Mouse (Mus musculus) forebrain, embryonic 16.5 days (tissue): ENCODE measurements at regions not wholly inside any gene's neighbourhood (a gene's known extent, or its start where the extent isn't known, plus 50 kb on each side); places are given as distances from the start of the nearest gene placed in this dataset.
A peak's percentile ranks its signal among the peaks of the same experiment; 100 is the strongest.

Source experiments
- ATAC-seq: fragments of 200-750 bp; cut with Nextera tagmentation; 2 replicates; pipeline ENCODE4 v1.8.0; 2017; ENCODE audit warnings: mild to moderate bottlenecking, moderate library complexity
- H3K27ac ChIP-seq: fragments of 300-500 bp; sonication (generic); 2 replicates; pipeline ENCODE4 v1.5.1; 2014; ENCODE audit warnings: low read length, control low read depth
- H3K27me3 ChIP-seq: fragments of 300-500 bp; sonication (generic); replicated peaks from 2 replicates; pipeline ENCODE4 v1.6.1; 2014; ENCODE audit warnings: low read length; ENCODE audit not compliant: control insufficient read depth, insufficient read depth
- H3K36me3 ChIP-seq: fragments of 300-500 bp; sonication (generic); 2 replicates; pipeline ENCODE4 v1.6.1; 2014; ENCODE audit not compliant: control insufficient read depth, insufficient read depth
- H3K4me1 ChIP-seq: fragments of 300-500 bp; sonication (generic); replicated peaks from 2 replicates; pipeline ENCODE4 v1.6.1; 2014; ENCODE audit warnings: low read length; ENCODE audit not compliant: control insufficient read depth, insufficient read depth
- H3K4me2 ChIP-seq: fragments of 300-500 bp; sonication (generic); 2 replicates; pipeline ENCODE4 v1.6.1; 2014; ENCODE audit warnings: mild to moderate bottlenecking, low read length, control low read depth
- H3K4me3 ChIP-seq: fragments of 300-500 bp; sonication (generic); replicated peaks from 2 replicates; pipeline ENCODE4 v1.5.1; 2014; ENCODE audit warnings: mild to moderate bottlenecking, low read length, control low read depth
- H3K9ac ChIP-seq: fragments of 300-500 bp; sonication (generic); replicated peaks from 2 replicates; pipeline ENCODE4 v1.6.1; 2014; ENCODE audit warnings: low read depth, low read length, control low read depth
- H3K9me3 ChIP-seq: fragments of 300-500 bp; sonication (generic); 2 replicates; pipeline ENCODE4 v1.6.1; 2016; ENCODE audit warnings: low read length; ENCODE audit not compliant: control insufficient read depth
- WGBS: fragments of 180-500 bp; shearing (Covaris S2); extraction: QIAGEN DNeasy Blood & Tissue Kit; methylation state at CpG from one replicate; pipeline ENCODE4 v1.1.7; 2014; 5-methylcytosine and 5-hydroxymethylcytosine counted together

- H3K4me1 ChIP-seq, result no peaks in the 10 kb centered on the region
- no peaks in the 10 kb centered on the region for H3K9me3 ChIP-seq
- H3K9ac ChIP-seq, result no peak overlapping the region
- no peak overlapping the region for H3K4me2 ChIP-seq
- no peak overlapping the region for H3K27ac ChIP-seq
- H3K36me3 ChIP-seq, result no peaks in the 10 kb centered on the region
- WGBS, result 86% methylated on average over 12 of the region's 12 CpGs
- H3K4me3 ChIP-seq, result no peak overlapping the region
- ATAC-seq, result no peak
- H3K27me3 ChIP-seq, result no peaks in the 10 kb centered on the region
Measured at GRCm38 (mm10) chr17:63662251-63662650, 162.4 kb upstream of the Fbxl17 start.

GRCm38 (mm10) chr17:63676791-63677190 is 177.0 kb upstream of the Fbxl17 start:
- WGBS, result 86% methylated on average over 8 of the region's 8 CpGs
- Histone ChIP-seq H3K4me3 (no peak overlapping the region), H3K27ac (no peak overlapping the region), H3K36me3 (no peaks in the 10 kb centered on the region), H3K9me3 (no peaks in the 10 kb centered on the region), H3K4me2 (no peak overlapping the region), H3K4me1 (no peaks in the 10 kb centered on the region), H3K27me3 (no peaks in the 10 kb centered on the region), H3K9ac (no peak overlapping the region)
- ATAC-seq, result no peak

GRCm38 (mm10) chr17:63677996-63678657 is 178.3 kb upstream of the Fbxl17 start:
- Histone ChIP-seq H3K4me2 (no peak overlapping the region), H3K27ac (no peak overlapping the region), H3K36me3 (no peaks in the 10 kb centered on the region), H3K9ac (no peak overlapping the region), H3K9me3 (no peaks in the 10 kb centered on the region), H3K27me3 (no peaks in the 10 kb centered on the region), H3K4me3 (no peak overlapping the region), H3K4me1 (no peaks in the 10 kb centered on the region)
- 78% methylated on average over 3 of the region's 3 CpGs for WGBS
- ATAC-seq, result no peak

- Histone ChIP-seq H3K27me3 (no peaks in the 10 kb centered on the region), H3K9ac (no peak overlapping the region), H3K9me3 (no peaks in the 10 kb centered on the region), H3K36me3 (no peaks in the 10 kb centered on the region), H3K4me2 (no peak overlapping the region), H3K27ac (no peak overlapping the region), H3K4me1 (no peaks in the 10 kb centered on the region), H3K4me3 (no peak overlapping the region)
- no peak for ATAC-seq
- 75% methylated on average over 3 of the region's 3 CpGs for WGBS
Measured at GRCm38 (mm10) chr17:63680479-63680878, 180.7 kb upstream of the Fbxl17 start.

- no peaks in the 10 kb centered on the region for H3K4me1 ChIP-seq
- no peaks in the 10 kb centered on the region for H3K27me3 ChIP-seq
- H3K4me3 ChIP-seq, result no peak overlapping the region
- ATAC-seq, result no peak
- no peak overlapping the region for H3K9ac ChIP-seq
- no peaks in the 10 kb centered on the region for H3K9me3 ChIP-seq
- H3K4me2 ChIP-seq, result no peak overlapping the region
- H3K27ac ChIP-seq, result no peak overlapping the region
- H3K36me3 ChIP-seq, result no peaks in the 10 kb centered on the region
- WGBS, result 82% methylated on average over 9 of the region's 9 CpGs
Measured at GRCm38 (mm10) chr17:63683345-63683744, 179.5 kb upstream of the Fer start.

- Histone ChIP-seq H3K27me3 (no peaks in the 10 kb centered on the region), H3K4me2 (no peak overlapping the region), H3K9me3 (no peaks in the 10 kb centered on the region), H3K36me3 (no peaks in the 10 kb centered on the region), H3K4me1 (no peaks in the 10 kb centered on the region), H3K27ac (no peak overlapping the region), H3K4me3 (no peak overlapping the region), H3K9ac (no peak overlapping the region)
- ATAC-seq, result no peak
- 95% methylated on average over 3 of the region's 3 CpGs for WGBS
Measured at GRCm38 (mm10) chr17:63684026-63684425, 178.8 kb upstream of the Fer start.

GRCm38 (mm10) chr17:63685956-63686355 is 176.9 kb upstream of the Fer start:
- 29% methylated on average over 4 of the region's 4 CpGs for WGBS
- Histone ChIP-seq H3K27ac (no peak overlapping the region), H3K9me3 (no peaks in the 10 kb centered on the region), H3K36me3 (no peaks in the 10 kb centered on the region), H3K4me3 (no peak overlapping the region), H3K4me2 (no peak overlapping the region), H3K9ac (no peak overlapping the region), H3K27me3 (no peaks in the 10 kb centered on the region), H3K4me1 (no peaks in the 10 kb centered on the region)
- peak; percentile 40; the same call in 1 of the 2 replicates for ATAC-seq

GRCm38 (mm10) chr17:63686361-63686760 is 176.5 kb upstream of the Fer start:
- no peak overlapping the region for H3K4me3 ChIP-seq
- WGBS, result 57% methylated on average over 4 of the region's 4 CpGs
- H3K9ac ChIP-seq, result no peak overlapping the region
- H3K4me1 ChIP-seq, result no peaks in the 10 kb centered on the region
- no peak overlapping the region for H3K27ac ChIP-seq
- no peak for ATAC-seq
- no peak overlapping the region for H3K4me2 ChIP-seq
- no peaks in the 10 kb centered on the region for H3K36me3 ChIP-seq
- no peaks in the 10 kb centered on the region for H3K27me3 ChIP-seq
- no peaks in the 10 kb centered on the region for H3K9me3 ChIP-seq

- H3K4me3 ChIP-seq, result no peak overlapping the region
- H3K27me3 ChIP-seq, result no peaks in the 10 kb centered on the region
- H3K9ac ChIP-seq, result no peak overlapping the region
- H3K36me3 ChIP-seq, result no peaks in the 10 kb centered on the region
- 82% methylated on average over 8 of the region's 8 CpGs for WGBS
- no peak overlapping the region for H3K4me2 ChIP-seq
- H3K27ac ChIP-seq, result no peak overlapping the region
- ATAC-seq, result no peak
- H3K4me1 ChIP-seq, result no peaks in the 10 kb centered on the region
- no peaks in the 10 kb centered on the region for H3K9me3 ChIP-seq
Measured at GRCm38 (mm10) chr17:63689291-63689690, 173.6 kb upstream of the Fer start.
